Mouse (Mus musculus) hindbrain, postnatal 0 days (tissue): ENCODE data around the gene Pald1. TPM values are rescaled to one million over a fixed set of nuclear protein-coding genes. Genes with fewer than 3 reads are reported as not detected.

Experiments used
- ATAC-seq: fragments of 200-750 bp; cut with Nextera tagmentation; 2 replicates; pipeline ENCODE4 v1.8.0; 2017; ENCODE audit warnings: mild to moderate bottlenecking, moderate TSS enrichment, moderate library complexity
- DNase-seq: peaks from one replicate; pipeline ENCODE4 v3.0.0-alpha.2; 2015; ENCODE audit warnings: low spot score
- H3K27ac ChIP-seq: fragments of 300-500 bp; sonication (generic); 2 replicates; pipeline ENCODE4 v1.5.1; 2014; ENCODE audit warnings: mild to moderate bottlenecking
- H3K27me3 ChIP-seq: fragments of 300-500 bp; sonication (generic); 2 replicates; pipeline ENCODE4 v1.6.1; 2014; ENCODE audit warnings: low read length, mixed read lengths; ENCODE audit not compliant: insufficient read depth
- H3K36me3 ChIP-seq: fragments of 300-500 bp; sonication (generic); 2 replicates; pipeline ENCODE4 v1.6.1; 2014; ENCODE audit warnings: low read length, mixed read lengths; ENCODE audit not compliant: insufficient read depth
- H3K4me1 ChIP-seq: fragments of 300-500 bp; sonication (generic); 2 replicates; pipeline ENCODE4 v1.6.1; 2014; ENCODE audit warnings: antibody characterized with exemption, low read length, mixed read lengths; ENCODE audit not compliant: insufficient read depth
- H3K4me2 ChIP-seq: fragments of 300-500 bp; sonication (generic); 2 replicates; pipeline ENCODE4 v1.6.1; 2014; ENCODE audit warnings: low read depth, mild to moderate bottlenecking, low read length, moderate library complexity, mixed read lengths
- H3K4me3 ChIP-seq: fragments of 300-500 bp; sonication (generic); 2 replicates; pipeline ENCODE4 v1.5.1; 2014; ENCODE audit warnings: low read length
- H3K9ac ChIP-seq: fragments of 300-500 bp; sonication (generic); replicated peaks from 2 replicates; pipeline ENCODE4 v1.6.1; 2014; ENCODE audit warnings: mild to moderate bottlenecking, low read length, moderate library complexity, mixed read lengths
- H3K9me3 ChIP-seq: fragments of 300-500 bp; sonication (generic); 2 replicates; pipeline ENCODE4 v1.6.1; 2016; ENCODE audit warnings: low read length, mixed read lengths
- CTCF ChIP-seq: IDR thresholded peaks from 2 replicates; pipeline ENCODE4 v1.5.1; 2016; ENCODE audit warnings: antibody characterized with exemption, control low read depth, low read depth
- WGBS: fragments of 180-500 bp; shearing (Covaris S2); extraction: QIAGEN DNeasy Blood & Tissue Kit; methylation state at CpG from one replicate; pipeline ENCODE4 v1.1.7; 2014; 5-methylcytosine and 5-hydroxymethylcytosine counted together
- polyA plus RNA-seq: library from polyadenylated mRNA; unstranded; fragments of >200 nt; fragmentation: Nextera tagmentation; extraction: Ambion mirVana; gene quantifications from 2 replicates; pipeline ENCODE4 v1.2.1, GENCODE M21; 2015
- total RNA-seq: library from RNA; depleted of rRNA; stranded (reverse); fragments of >200 nt; gene quantifications from 2 replicates; pipeline ENCODE4 v1.2.3, GENCODE M21; 2014; rRNA removed

The Pald1 gene
- total and polyA plus RNA-seq, 2 experiments from 2014 or later, result 21.7 to 34.3 TPM

DNA sequence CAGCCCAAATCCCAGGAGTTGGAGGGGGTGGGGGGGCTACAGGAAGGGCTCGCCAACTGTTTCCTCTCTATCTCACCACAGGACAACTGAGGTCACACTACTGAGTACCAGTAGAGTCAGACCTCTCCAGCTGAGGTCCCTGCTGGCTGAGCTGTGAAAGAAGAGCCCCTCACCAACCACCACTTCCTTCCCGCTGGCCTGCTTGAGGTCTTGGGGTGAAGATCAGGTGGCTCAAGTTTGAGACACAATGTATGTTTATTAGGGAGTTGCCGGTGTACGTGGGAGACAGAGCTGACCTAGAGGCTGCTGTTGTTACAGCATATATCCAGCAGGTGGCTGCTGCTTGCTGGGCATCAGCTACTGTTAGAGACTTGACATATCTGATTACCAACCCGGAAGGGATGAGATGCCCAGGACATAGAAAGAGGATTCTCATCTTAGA, 107.6 kb downstream of the Pald1 start:
- Histone ChIP-seq H3K4me3 (no peak overlapping the region), H3K4me1 (peaks cover 10% of the 10 kb centered on the region; the same call in 1 of the 2 replicates), H3K27ac (no peak overlapping the region), H3K27me3 (no peaks in the 10 kb centered on the region), H3K4me2 (no peak overlapping the region), H3K9me3 (no peaks in the 10 kb centered on the region), H3K36me3 (no peaks in the 10 kb centered on the region), H3K9ac (no peak overlapping the region)
- WGBS, result 2% methylated on average over 5 of the region's 5 CpGs
- DNase-seq (peak; percentile 75), ATAC-seq (peak; percentile 71)
- peak; percentile 88 for TF ChIP-seq CTCF

DNA sequence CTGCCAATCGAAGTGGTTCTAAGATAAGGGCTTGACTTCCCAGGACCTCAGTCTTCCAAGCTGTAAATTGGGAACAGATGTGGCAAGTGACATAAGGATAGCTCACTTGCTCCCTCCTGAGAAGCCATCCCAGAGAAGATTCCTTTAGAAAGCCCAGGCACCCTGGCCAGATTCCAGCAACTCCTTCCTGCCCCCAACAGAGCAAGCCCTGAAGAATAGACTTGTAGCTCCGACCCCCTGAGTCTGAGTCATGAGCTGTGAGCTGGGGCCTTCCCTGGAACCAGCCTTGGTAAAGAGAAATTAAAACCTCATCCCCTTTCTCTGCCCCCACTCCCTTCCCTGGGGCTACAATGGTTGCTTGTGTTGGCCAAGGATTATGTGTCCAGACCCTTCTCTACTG, 108.8 kb downstream of the Pald1 start:
- TF ChIP-seq CTCF, result no peak
- no peak for ATAC-seq
- DNase-seq, result no peak
- H3K9ac ChIP-seq, result no peak overlapping the region
- no peak overlapping the region for H3K4me3 ChIP-seq
- no peaks in the 10 kb centered on the region for H3K27me3 ChIP-seq
- H3K9me3 ChIP-seq, result no peaks in the 10 kb centered on the region
- no peaks in the 10 kb centered on the region for H3K36me3 ChIP-seq
- H3K4me1 ChIP-seq, result peaks cover 10% of the 10 kb centered on the region; the same call in 1 of the 2 replicates
- H3K4me2 ChIP-seq, result no peak overlapping the region
- 69% methylated on average over 2 of the region's 2 CpGs for WGBS
- H3K27ac ChIP-seq, result no peak overlapping the region

DNA sequence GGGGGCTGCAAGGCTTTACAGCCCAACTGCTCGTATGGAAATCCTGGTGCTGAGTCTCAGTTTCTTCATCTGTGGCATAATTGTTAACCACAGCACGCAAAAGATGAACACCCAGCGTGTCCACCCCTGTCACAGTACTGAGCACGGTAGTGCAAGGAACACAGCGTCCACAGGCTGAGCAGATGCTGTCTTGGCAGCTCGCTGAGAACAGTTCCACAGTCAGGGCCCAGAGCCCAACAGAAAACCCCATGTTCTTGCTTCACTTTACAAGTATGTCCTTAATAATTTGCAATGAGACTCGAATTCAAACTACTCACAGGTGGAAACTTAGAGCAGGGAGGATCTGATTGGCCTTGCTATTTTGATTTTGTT, 109.5 kb downstream of the Pald1 start:
- no peak for TF ChIP-seq CTCF
- no peak overlapping the region for H3K27ac ChIP-seq
- ATAC-seq, result no peak
- H3K9ac ChIP-seq, result no peak overlapping the region; the same call in 1 of the 2 replicates
- no peaks in the 10 kb centered on the region for H3K27me3 ChIP-seq
- no peaks in the 10 kb centered on the region for H3K9me3 ChIP-seq
- DNase-seq, result no peak
- peaks cover 10% of the 10 kb centered on the region; the same call in 1 of the 2 replicates for H3K4me1 ChIP-seq
- peak overlapping the region; percentile 95; the same call in 1 of the 2 replicates for H3K4me2 ChIP-seq
- no peak overlapping the region for H3K4me3 ChIP-seq
- no peaks in the 10 kb centered on the region for H3K36me3 ChIP-seq
- 37% methylated on average over 7 of the region's 7 CpGs for WGBS

DNA sequence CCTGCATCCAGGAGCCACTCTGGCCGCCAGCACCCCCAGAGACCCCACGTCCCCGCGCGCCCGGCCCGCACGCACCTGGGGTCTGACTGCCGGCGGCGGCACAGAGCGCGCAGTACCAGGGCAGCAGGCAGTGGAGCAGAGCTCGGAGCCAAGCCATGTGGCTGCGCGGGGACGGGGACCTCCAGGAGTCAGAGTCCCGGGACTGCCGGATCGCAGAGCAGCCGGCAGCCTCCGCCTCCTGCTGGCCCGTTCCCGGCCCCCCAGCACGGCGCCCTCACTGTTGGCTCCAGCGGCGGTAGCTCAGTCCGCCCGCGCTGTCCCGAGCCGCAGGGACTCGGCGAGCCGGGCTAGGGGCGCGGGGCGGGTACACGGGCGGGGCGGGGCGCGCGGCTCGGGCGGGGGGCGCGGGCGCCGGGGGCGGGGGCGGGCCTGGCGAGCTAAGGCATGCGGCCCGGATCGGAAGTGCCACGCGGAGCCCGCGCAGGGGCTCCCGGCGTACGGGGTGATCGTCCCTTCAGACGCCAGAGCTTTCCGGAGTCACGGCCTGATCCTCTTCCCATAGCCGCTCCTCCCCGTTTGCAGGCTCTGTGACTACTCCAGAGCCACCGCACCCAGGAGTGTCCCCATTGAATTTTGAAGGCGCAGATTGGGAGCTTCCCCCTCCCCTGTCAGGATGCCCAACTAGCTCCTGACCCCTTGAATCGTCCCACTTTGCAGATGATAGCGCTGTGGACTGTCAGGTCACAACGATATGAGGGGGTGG, 110.1 kb downstream of the Pald1 start, which contains the start of gene Adamts14:
Gene Adamts14, minus strand, starts transcription at position 358 of the 763 bp plus-strand sequence.
- TF ChIP-seq CTCF, result no peak
- Histone ChIP-seq H3K4me1 (peaks cover 10% of the 10 kb centered on the region; the same call in 1 of the 2 replicates), H3K4me2 (peak within 1 kb of the TSS; percentile 95), H3K27ac (no peak within 1 kb of the TSS; the same call in 1 of the 2 replicates), H3K9ac (peak within 1 kb of the TSS; percentile 40; the same call in 1 of the 2 replicates), H3K9me3 (no peaks in the 10 kb centered on the region), H3K36me3 (no peaks in the 10 kb centered on the region), H3K27me3 (no peaks in the 10 kb centered on the region), H3K4me3 (peak within 1 kb of the TSS; percentile 53)
- ATAC-seq (peak; percentile 55; the same call in 1 of the 2 replicates), DNase-seq (peak; percentile 45)
- 2% methylated on average over 64 of the region's 75 CpGs for whole genome bisulfite sequencing

DNA sequence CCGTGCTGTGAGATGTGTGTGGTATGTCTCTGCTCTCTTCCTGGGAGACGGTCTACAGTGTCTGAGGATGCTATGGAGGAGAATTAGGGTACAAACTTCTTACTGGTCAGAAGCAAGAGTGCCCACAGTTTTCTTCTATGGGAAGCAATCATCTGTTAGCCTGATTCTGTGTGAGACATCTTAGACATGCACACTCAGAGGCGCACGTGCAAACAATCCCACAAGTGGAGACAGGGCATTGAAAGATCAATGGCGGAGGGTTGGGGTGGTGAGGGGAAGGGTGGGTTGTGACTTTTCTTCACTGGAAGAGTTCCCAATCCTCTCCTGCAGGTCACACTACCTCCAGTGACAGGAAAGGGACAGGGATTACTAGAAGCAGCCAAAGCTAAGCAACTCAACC, 110.7 kb downstream of the Pald1 start:
- Histone ChIP-seq H3K4me1 (0 out of 2 replicates have a peak, but pooled peaks cover 7% of the 10 kb centered on the region), H3K9me3 (no peaks in the 10 kb centered on the region), H3K36me3 (no peaks in the 10 kb centered on the region), H3K27me3 (no peaks in the 10 kb centered on the region), H3K9ac (peak overlapping the region; percentile 40; the same call in 1 of the 2 replicates), H3K4me2 (peak overlapping the region; percentile 95), H3K27ac (no peak overlapping the region), H3K4me3 (peak overlapping the region; percentile 53)
- no peak for ATAC-seq
- 41% methylated on average over 5 of the region's 5 CpGs for WGBS
- DNase-seq, result no peak
- no peak for TF ChIP-seq CTCF

DNA sequence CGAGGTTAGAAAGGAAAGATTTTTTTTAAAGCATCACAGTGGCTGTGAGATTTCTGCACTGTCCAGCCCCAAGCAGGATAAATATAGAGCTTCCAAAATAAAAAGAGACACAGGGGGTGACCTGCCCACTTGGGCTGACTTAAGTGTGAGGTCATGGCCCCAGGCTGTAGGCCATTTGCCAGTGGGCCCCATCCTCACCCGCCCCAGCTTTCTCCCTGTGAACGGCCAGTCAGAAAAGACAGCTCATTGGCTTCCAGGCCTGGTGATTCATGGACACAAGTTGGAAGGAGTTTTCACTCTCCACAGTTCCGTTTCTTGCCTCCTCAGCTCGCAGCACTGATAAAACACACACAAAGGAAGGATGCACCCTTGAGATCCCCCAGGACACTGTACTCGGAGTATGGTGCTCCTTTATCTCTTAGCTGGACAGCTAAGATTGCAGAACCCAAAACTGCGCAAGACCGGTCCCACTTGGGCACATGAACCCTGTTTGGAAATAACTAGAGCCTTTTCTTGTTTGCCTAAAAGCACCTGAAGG, 111.2 kb downstream of the Pald1 start:
- Histone ChIP-seq H3K9me3 (no peaks in the 10 kb centered on the region), H3K27ac (no peak overlapping the region), H3K4me1 (0 out of 2 replicates have a peak, but pooled peaks cover 7% of the 10 kb centered on the region), H3K36me3 (no peaks in the 10 kb centered on the region), H3K9ac (no peak overlapping the region), H3K4me3 (no peak overlapping the region), H3K27me3 (no peaks in the 10 kb centered on the region), H3K4me2 (peak overlapping the region; percentile 95; the same call in 1 of the 2 replicates)
- ATAC-seq, result no peak
- 61% methylated on average over 8 of the region's 8 CpGs for WGBS
- no peak for DNase-seq
- TF ChIP-seq CTCF, result no peak

Other genes with a start within 250 kb of the Pald1 start
- 52.1 and 57.1 TPM in 2 replicates for gene Sgpl1, start 235.8 kb downstream of the Pald1 start, total RNA-seq
- gene Sgpl1, start 235.8 kb downstream of the Pald1 start, polyA plus RNA-seq, result 36.1 and 36.8 TPM in 2 replicates
- 1.5 and 1.6 TPM in 2 replicates for gene Tbata, start 211.6 kb downstream of the Pald1 start, total RNA-seq
- 4.8 and 6.2 TPM in 2 replicates for gene Tbata, start 211.6 kb downstream of the Pald1 start, polyA plus RNA-seq
- 1.5 and 1.8 TPM in 2 replicates for gene Adamts14, start 110.1 kb downstream of the Pald1 start, total RNA-seq
- 0.36 and 0.37 TPM in 2 replicates for gene Adamts14, start 110.1 kb downstream of the Pald1 start, polyA plus RNA-seq
- gene Prf1, start 85.7 kb downstream of the Pald1 start, total RNA-seq, result not detected in 2 replicates
- gene Prf1, start 85.7 kb downstream of the Pald1 start, polyA plus RNA-seq, result not detected in 2 replicates
- gene Nodal, start 34.4 kb upstream of the Pald1 start, total RNA-seq, result 0.58 and 1.1 TPM in 2 replicates
- gene Nodal, start 34.4 kb upstream of the Pald1 start, polyA plus RNA-seq, result 0.33 and 0.43 TPM in 2 replicates
- gene Eif4ebp2, start 69.1 kb upstream of the Pald1 start, total RNA-seq, result 16.1 and 16.2 TPM in 2 replicates
- 34.9 and 35.9 TPM in 2 replicates for gene Eif4ebp2, start 69.1 kb upstream of the Pald1 start, polyA plus RNA-seq
- 13.5 and 19.6 TPM in 2 replicates for gene Lrrc20, start 92.3 kb upstream of the Pald1 start, total RNA-seq
- gene Lrrc20, start 92.3 kb upstream of the Pald1 start, polyA plus RNA-seq, result 9.7 and 10.2 TPM in 2 replicates
- gene Npffr1, start 212.0 kb upstream of the Pald1 start, total RNA-seq, result 3.6 and 3.7 TPM in 2 replicates
- 1.6 and 1.7 TPM in 2 replicates for gene Npffr1, start 212.0 kb upstream of the Pald1 start, polyA plus RNA-seq